Mouse (Mus musculus) left cerebral cortex, postnatal 10 days (tissue): ENCODE results near the gene Zfp993. TPM values are rescaled to one million over a fixed set of nuclear protein-coding genes. Genes with fewer than 3 reads are reported as not detected.
"Not testable (repeated sequence)": the region's sequence is repeated elsewhere in the genome, so short reads cannot be mapped to it uniquely, and the experiment has no call there.

Source experiments
- DNase-seq, 2 experiments: peaks; one replicate each; pipeline ENCODE4 v3.0.0; 2021 to 2022; ENCODE audit warnings: low spot score in 2 of 2, mixed read lengths in 1 of 2; ENCODE audit errors: extremely low spot score in 1 of 2
- intact Hi-C: fragments of 180-260 bp; cut with DNase I; formaldehyde crosslinking; loops from one replicate; pipeline ENCODE4 v1.15.1; 2025
- total RNA-seq, 2 experiments: library from RNA; stranded (reverse); gene quantifications; 2 replicates each; pipeline ENCODE4 v1.2.3; 2021

The Zfp993 gene
- 1 to 10 TPM; 5.4 to 6.6 TPM for total RNA-seq

GRCm38 (mm10) chr4:146610774-146611400, at the start of gene Zfp993:
Gene Zfp993 (plus strand): TSS chr4:146610961.
- intact Hi-C loops, DNase-seq: not testable (repeated sequence)

GRCm38 (mm10) chr4:146579905-146580873, 30.6 kb upstream of the Zfp993 start:
- DNase-seq: not testable (repeated sequence)

GRCm38 (mm10) chr4:146603578-146604399, 7.0 kb upstream of the Zfp993 start:
- peak in 1 of 2 experiments; percentile 8 for DNase-seq
- intact Hi-C loops: not testable (repeated sequence)

More at GRCm38 (mm10) chr4:146579905-146580873, 30.6 kb upstream of the Zfp993 start:
- intact Hi-C loops: not testable (repeated sequence)

GRCm38 (mm10) chr4:146644367-146644766, 33.6 kb downstream of the Zfp993 start:
- DNase-seq, intact Hi-C loops: not testable (repeated sequence)

- DNase-seq, intact Hi-C loops: not testable (repeated sequence)
Observed at GRCm38 (mm10) chr4:146649641-146650040, 38.9 kb downstream of the Zfp993 start.

- intact Hi-C loops, DNase-seq: not testable (repeated sequence)
Observed at GRCm38 (mm10) chr4:146650115-146650514, 39.4 kb downstream of the Zfp993 start.

GRCm38 (mm10) chr4:146650639-146651038, 39.9 kb downstream of the Zfp993 start:
- DNase-seq, intact Hi-C loops: not testable (repeated sequence)

Other genes starting within 250 kb of the Zfp993 start
- gene Zfp992, start 161.9 kb upstream of the Zfp993 start, total RNA-seq: 1 to 10 TPM; 5.9 to 8.1 TPM
- gene Zfp981, start 108.9 kb upstream of the Zfp993 start, total RNA-seq: under 1 TPM; 0.45 to 0.95 TPM